In genomic region chr6:71871396-71871795, GRCm38 (mm10) we compare ENCODE assay signal across 30 mouse cellular contexts. TPM values are rescaled to one million over a fixed set of nuclear protein-coding genes. Genes with fewer than 3 reads are reported as not detected.
DNase-seq lines count a peak whose midpoint lies in the region; ATAC-seq and TF ChIP-seq lines count a peak whose summit lies in the region.
"Had no signal": no experiment of that assay in that cellular context is flagged by ENCODE, and none has a peak within 500 bp of the region (broad histone marks: within the 10 kb centered on the region; RNA-seq: fewer than 3 reads in every experiment).

No protein-coding gene starts in this region.

- H3K4me1 ChIP-seq in hindbrain, embryonic 13.5 days (replicated peaks): no peaks in the 10 kb centered on the region
- H3K4me1 ChIP-seq in cerebellum, adult 2 months (ENCODE audit: control insufficient read depth, insufficient read depth, low read length): no peaks in the 10 kb centered on the region
- H3K4me1 ChIP-seq: embryonic facial prominence, embryonic 10.5 days; embryonic facial prominence, embryonic 15.5 days; forebrain, embryonic 12.5 days; limb, embryonic 13.5 days; liver, embryonic 12.5 days; midbrain, embryonic 10.5 days; midbrain, embryonic 15.5 days; neural tube, embryonic 12.5 days had no signal

- WGBS in hindbrain, embryonic 13.5 days: 97% methylated on average over 9 of the region's 9 CpGs
- WGBS in cerebellum, adult 2 months: 96% methylated on average over 9 of the region's 9 CpGs

- H3K4me2 ChIP-seq in hindbrain, embryonic 13.5 days: no peak overlapping the region
- H3K4me2 ChIP-seq: embryonic facial prominence, embryonic 15.5 days; forebrain, embryonic 12.5 days; limb, embryonic 13.5 days; liver, embryonic 12.5 days; midbrain, embryonic 15.5 days; neural tube, embryonic 12.5 days had no signal

- DNase-seq in CD4-positive helper T cell, adult 2 months (ENCODE audit: low read depth, low spot score): peak; percentile 28
- peak; percentile 27 for DNase-seq in T-cell, adult 2 months (ENCODE audit: low spot score)
- DNase-seq in thymus, postnatal 25 days: peak; percentile 35
- no peak for DNase-seq in cerebellum, adult 2 months
- DNase-seq: adrenal gland, postnatal 14 days; cerebellum, adult 11-12 months; cerebellum, postnatal 14 days; gastrocnemius, postnatal 10 days; heart, postnatal 14 days; kidney, adult 11 months; kidney, postnatal 25 days; liver, postnatal 0 days; right cerebral cortex, adult 18-20 months; right cerebral cortex, postnatal 4 days had no signal

- ATAC-seq in megakaryocyte, adult 5-6 weeks (ENCODE audit: poor library complexity, severe bottlenecking): 0 out of 2 replicates have a peak, but pooled peaks have one; percentile 27
- ATAC-seq in hindbrain, embryonic 13.5 days (ENCODE audit: low FRiP score): no peak
- no peak for ATAC-seq in megakaryocyte progenitor cell, adult 5-6 weeks (replicated peaks; ENCODE audit: poor library complexity)
- ATAC-seq: hindbrain, postnatal 0 days; liver, embryonic 12.5 days; liver, postnatal 0 days; midbrain, embryonic 15.5 days had no signal

- no peak overlapping the region for H3K27ac ChIP-seq in hindbrain, embryonic 13.5 days
- no peak overlapping the region for H3K27ac ChIP-seq in cerebellum, adult 2 months (ENCODE audit: insufficient read depth, low read length)
- H3K27ac ChIP-seq: embryonic facial prominence, embryonic 10.5 days; embryonic facial prominence, embryonic 15.5 days; forebrain, embryonic 12.5 days; hindbrain, postnatal 0 days; left cerebral cortex, adult 2 months; limb, embryonic 13.5 days; liver, embryonic 12.5 days; macrophage; midbrain, embryonic 10.5 days; midbrain, embryonic 15.5 days; neural tube, embryonic 12.5 days; stomach, postnatal 0 days had no signal

- no peaks in the 10 kb centered on the region for H3K9me3 ChIP-seq in hindbrain, embryonic 13.5 days
- H3K9me3 ChIP-seq: embryonic facial prominence, embryonic 10.5 days; embryonic facial prominence, embryonic 15.5 days; forebrain, embryonic 12.5 days; limb, embryonic 13.5 days; liver, embryonic 12.5 days; midbrain, embryonic 10.5 days; midbrain, embryonic 15.5 days; neural tube, embryonic 12.5 days had no signal

- no peaks in the 10 kb centered on the region for H3K27me3 ChIP-seq in hindbrain, embryonic 13.5 days
- no peaks in the 10 kb centered on the region for H3K27me3 ChIP-seq in cerebellum, adult 2 months (ENCODE audit: control insufficient read depth, insufficient read depth, low read length)
- H3K27me3 ChIP-seq: CH12.LX; embryonic facial prominence, embryonic 15.5 days; forebrain, embryonic 12.5 days; limb, embryonic 13.5 days; liver, embryonic 12.5 days; midbrain, embryonic 15.5 days; neural tube, embryonic 12.5 days had no signal

- H3K4me3 ChIP-seq in hindbrain, embryonic 13.5 days: no peak overlapping the region
- no peak overlapping the region for H3K4me3 ChIP-seq in cerebellum, adult 2 months (replicated peaks; ENCODE audit: insufficient read depth, low read depth, low read length)
- H3K4me3 ChIP-seq: embryonic facial prominence, embryonic 10.5 days; embryonic facial prominence, embryonic 15.5 days; forebrain, embryonic 12.5 days; left cerebral cortex, adult 2 months; limb, embryonic 13.5 days; liver, embryonic 12.5 days; midbrain, embryonic 10.5 days; midbrain, embryonic 15.5 days; neural tube, embryonic 12.5 days had no signal

- TF ChIP-seq POLR2A in cerebellum, adult 2 months (IDR thresholded peaks at IDR 0.05; ENCODE audit: borderline replicate concordance, insufficient read depth, low read length): no peak

- H3K36me3 ChIP-seq in hindbrain, embryonic 13.5 days: peaks cover 88% of the 10 kb centered on the region

- no peak overlapping the region for H3K9ac ChIP-seq in hindbrain, embryonic 13.5 days
- H3K9ac ChIP-seq: embryonic facial prominence, embryonic 15.5 days; forebrain, embryonic 12.5 days; limb, embryonic 13.5 days; liver, embryonic 12.5 days; liver, postnatal 0 days; midbrain, embryonic 15.5 days; neural tube, embryonic 12.5 days had no signal

- no peak for TF ChIP-seq CTCF in cerebellum, adult 2 months (IDR thresholded peaks at IDR 0.05; ENCODE audit: borderline replicate concordance, insufficient read depth, low read depth, low read length)

RNA-seq across cellular contexts. Expression of gene Ptcd3, which starts 37.2 kb away (rescaled TPM):
- 49.9 and 52.8 TPM in 2 replicates for total RNA-seq in megakaryocyte, adult 5-6 weeks (2015)
- total RNA-seq in megakaryocyte, adult 5-6 weeks (2017): 63.1 and 72.9 TPM in 2 replicates
- polyA plus RNA-seq in hindbrain, embryonic 13.5 days (2015; fragmentation: Nextera tagmentation; extraction: Ambion mirVana): 86.1 and 86.5 TPM in 2 replicates
- 64.1 and 65.6 TPM in 2 replicates for polyA plus RNA-seq in cerebellum, adult 2 months (2012; rRNA removed)
- 139 and 162 TPM in 2 replicates for total RNA-seq in megakaryocyte progenitor cell, adult 5-6 weeks (2015)
- 139 and 203 TPM in 2 replicates for total RNA-seq in megakaryocyte progenitor cell, adult 5-6 weeks (2017)

RNA-seq across cellular contexts. Expression of gene Polr1a, which starts 37.5 kb away (rescaled TPM):
- total RNA-seq in megakaryocyte, adult 5-6 weeks (2015): 17.3 and 20.6 TPM in 2 replicates
- 32.2 and 52.7 TPM in 2 replicates for total RNA-seq in megakaryocyte, adult 5-6 weeks (2017)
- 19.5 and 20.6 TPM in 2 replicates for polyA plus RNA-seq in hindbrain, embryonic 13.5 days (2015; fragmentation: Nextera tagmentation; extraction: Ambion mirVana)
- 18.9 and 19.6 TPM in 2 replicates for polyA plus RNA-seq in cerebellum, adult 2 months (2012; rRNA removed)
- total RNA-seq in megakaryocyte progenitor cell, adult 5-6 weeks (2015): 35.4 and 39.2 TPM in 2 replicates
- total RNA-seq in megakaryocyte progenitor cell, adult 5-6 weeks (2017): 75.9 and 99.9 TPM in 2 replicates

RNA-seq across cellular contexts. Expression of gene Immt, which starts 40.3 kb away (rescaled TPM):
- 97.2 and 101 TPM in 2 replicates for total RNA-seq in megakaryocyte, adult 5-6 weeks (2015)
- total RNA-seq in megakaryocyte, adult 5-6 weeks (2017): 76.5 and 88.6 TPM in 2 replicates
- polyA plus RNA-seq in hindbrain, embryonic 13.5 days (2015; fragmentation: Nextera tagmentation; extraction: Ambion mirVana): 165 and 167 TPM in 2 replicates
- polyA plus RNA-seq in cerebellum, adult 2 months (2012; rRNA removed): 110 and 115 TPM in 2 replicates
- total RNA-seq in megakaryocyte progenitor cell, adult 5-6 weeks (2015): 163 and 190 TPM in 2 replicates
- 128 and 149 TPM in 2 replicates for total RNA-seq in megakaryocyte progenitor cell, adult 5-6 weeks (2017)

RNA-seq across cellular contexts. Expression of gene Mrpl35, which starts 44.6 kb away (rescaled TPM):
- total RNA-seq in megakaryocyte, adult 5-6 weeks (2015): 24.7 and 25.6 TPM in 2 replicates
- 12.0 and 18.1 TPM in 2 replicates for total RNA-seq in megakaryocyte, adult 5-6 weeks (2017)
- 42.2 and 47.1 TPM in 2 replicates for polyA plus RNA-seq in hindbrain, embryonic 13.5 days (2015; fragmentation: Nextera tagmentation; extraction: Ambion mirVana)
- 21.7 and 22.1 TPM in 2 replicates for polyA plus RNA-seq in cerebellum, adult 2 months (2012; rRNA removed)
- total RNA-seq in megakaryocyte progenitor cell, adult 5-6 weeks (2015): 49.4 and 58.9 TPM in 2 replicates
- total RNA-seq in megakaryocyte progenitor cell, adult 5-6 weeks (2017): 22.9 and 33.4 TPM in 2 replicates

Comparison
In these comparisons a context has a peak if more than half of its experiments do, and no peak if none do; other contexts are left out.
1. DNase-seq: peak in CD4-positive helper T cell, adult 2 months (single experiment), T-cell, adult 2 months (single experiment) and thymus, postnatal 25 days (single experiment); none in cerebellum, adult 2 months (0 of 2).